Mouse (Mus musculus) liver, postnatal 0 days (tissue): ENCODE measurements at regions not wholly inside any gene's neighbourhood (a gene's known extent, or its start where the extent isn't known, plus 50 kb on each side); places are given as distances from the start of the nearest gene placed in this dataset.

Experiments
- CTCF ChIP-seq: sonication (generic); IDR thresholded peaks from 2 replicates; pipeline ENCODE4 v1.5.1; 2016; ENCODE audit warnings: antibody characterized with exemption, low read depth
- EP300 ChIP-seq: IDR thresholded peaks from 2 replicates; pipeline ENCODE4 v1.6.1; 2016; ENCODE audit warnings: antibody characterized with exemption, low read depth, mild to moderate bottlenecking

GRCm38 (mm10) chr4:10711939-10712533 lies 162.3 kb upstream of the 2610301B20Rik start:
- TF ChIP-seq CTCF (no peak), EP300 (no peak)
